In genomic region chr13:101068489-101068888, GRCm38 (mm10) we compare ENCODE assay signal across 9 mouse cellular contexts.
A peak's percentile ranks its signal among the peaks of the same experiment; 100 is the strongest.
DNase-seq lines count a peak whose midpoint lies in the region; ATAC-seq and TF ChIP-seq lines count a peak whose summit lies in the region.
"Had no signal": no experiment of that assay in that cellular context is flagged by ENCODE, and none has a peak within 500 bp of the region (broad histone marks: within the 10 kb centered on the region; RNA-seq: fewer than 3 reads in every experiment).

No protein-coding gene starts in this region.

- intact Hi-C loops in heart, adult 2 months (cut with DNase I), result no loop called here

- TF ChIP-seq EP300 in heart, adult 2 months (IDR thresholded peaks at IDR 0.05; ENCODE audit: insufficient read depth, low read depth, low read length), result no peak

- 54% methylated on average over 6 of the region's 6 CpGs for WGBS in heart, adult 2 months
- 65% methylated on average over 6 of the region's 6 CpGs for WGBS in lung, embryonic 14.5 days
- 56% methylated on average over 6 of the region's 6 CpGs for WGBS in hindbrain, embryonic 16.5 days

- no peak overlapping the region for H3K27ac ChIP-seq in heart, adult 2 months
- no peak overlapping the region for H3K27ac ChIP-seq in lung, embryonic 14.5 days (ENCODE audit: low read depth)
- no peak overlapping the region for H3K27ac ChIP-seq in hindbrain, embryonic 16.5 days (ENCODE audit: low read depth, low read length)
- H3K27ac ChIP-seq: liver, embryonic 13.5 days had no signal

- H3K79me2 ChIP-seq in heart, adult 2 months (replicated peaks; ENCODE audit: control insufficient read depth, insufficient read depth, low read length), result no peaks in the 10 kb centered on the region

- no peaks in the 10 kb centered on the region for H3K36me3 ChIP-seq in heart, adult 2 months (ENCODE audit: control insufficient read depth, insufficient read depth, low read length)
- no peaks in the 10 kb centered on the region for H3K36me3 ChIP-seq in lung, embryonic 14.5 days (ENCODE audit: insufficient read depth)
- no peaks in the 10 kb centered on the region for H3K36me3 ChIP-seq in hindbrain, embryonic 16.5 days (ENCODE audit: control insufficient read depth, insufficient read depth, low read length)
- H3K36me3 ChIP-seq: liver, embryonic 13.5 days had no signal

- H3K27me3 ChIP-seq in heart, adult 2 months (ENCODE audit: control insufficient read depth, insufficient read depth, low read length), result no peaks in the 10 kb centered on the region
- no peaks in the 10 kb centered on the region for H3K27me3 ChIP-seq in lung, embryonic 14.5 days (ENCODE audit: insufficient read depth, low read length)
- no peaks in the 10 kb centered on the region for H3K27me3 ChIP-seq in hindbrain, embryonic 16.5 days (replicated peaks; ENCODE audit: control insufficient read depth, insufficient read depth, low read length)
- H3K27me3 ChIP-seq: liver, embryonic 13.5 days had no signal

- no peak overlapping the region for H3K4me2 ChIP-seq in lung, embryonic 14.5 days
- H3K4me2 ChIP-seq in hindbrain, embryonic 16.5 days (ENCODE audit: low read length), result no peak overlapping the region
- H3K4me2 ChIP-seq: liver, embryonic 13.5 days had no signal

- H3K9ac ChIP-seq in heart, adult 2 months (ENCODE audit: low read depth, low read length), result no peak overlapping the region
- H3K9ac ChIP-seq in lung, embryonic 14.5 days, result no peak overlapping the region
- H3K9ac ChIP-seq in hindbrain, embryonic 16.5 days (ENCODE audit: low read depth, low read length), result no peak overlapping the region
- H3K9ac ChIP-seq: liver, embryonic 13.5 days had no signal

- no peak for TF ChIP-seq CTCF in heart, adult 2 months (IDR thresholded peaks at IDR 0.05)
- 0 out of 2 replicates have a peak, but pooled peaks have one; percentile 16 for TF ChIP-seq CTCF in lung, embryonic 14.5 days (IDR thresholded peaks at IDR 0.05; ENCODE audit: low read depth)

- H3K4me1 ChIP-seq in heart, adult 2 months (ENCODE audit: control insufficient read depth, insufficient read depth, low read length), result no peaks in the 10 kb centered on the region
- H3K4me1 ChIP-seq in lung, embryonic 14.5 days (ENCODE audit: insufficient read depth), result no peaks in the 10 kb centered on the region
- no peaks in the 10 kb centered on the region for H3K4me1 ChIP-seq in hindbrain, embryonic 16.5 days (ENCODE audit: control insufficient read depth, insufficient read depth, low read depth, low read length)
- H3K4me1 ChIP-seq: liver, embryonic 13.5 days had no signal

- ATAC-seq in lung, embryonic 14.5 days (ENCODE audit: insufficient read depth), result no peak; the same call in 1 of the 2 replicates
- ATAC-seq in hindbrain, embryonic 16.5 days, result peak; percentile 71; the same call in 1 of the 2 replicates

- H3K4me3 ChIP-seq in heart, adult 2 months, result no peak overlapping the region
- H3K4me3 ChIP-seq in lung, embryonic 14.5 days (ENCODE audit: low read depth, low read length), result no peak overlapping the region
- no peak overlapping the region for H3K4me3 ChIP-seq in hindbrain, embryonic 16.5 days (ENCODE audit: low read length)
- H3K4me3 ChIP-seq: liver, embryonic 13.5 days had no signal

- no peaks in the 10 kb centered on the region for H3K9me3 ChIP-seq in lung, embryonic 14.5 days (ENCODE audit: low read depth, low read length)
- H3K9me3 ChIP-seq in hindbrain, embryonic 16.5 days (ENCODE audit: control insufficient read depth, low read length), result no peaks in the 10 kb centered on the region
- H3K9me3 ChIP-seq: liver, embryonic 13.5 days had no signal

- no peak for TF ChIP-seq POLR2A in heart, adult 2 months (IDR thresholded peaks at IDR 0.05; ENCODE audit: insufficient read depth, low read depth, low read length)

- peak; percentile 27 for DNase-seq in heart, adult 11 months
- DNase-seq in heart, adult 2 months, result no peak
- peak; percentile 32 for DNase-seq in lung, embryonic 14.5 days
- DNase-seq in lung, postnatal 4 days, result no peak
- DNase-seq in cerebellum, postnatal 10 days, result peak; percentile 67 to 80
- no peak for DNase-seq in thymus, adult 18-20 months
- DNase-seq: liver, embryonic 13.5 days; thymus, adult 2 months had no signal

Comparison
In these comparisons a context has a peak if more than half of its experiments do, and no peak if none do; other contexts are left out.
1. DNase-seq: peak in heart, adult 11 months (single experiment), lung, embryonic 14.5 days (single experiment) and cerebellum, postnatal 10 days (2 of 2); none in heart, adult 2 months (0 of 2), lung, postnatal 4 days (0 of 2) and thymus, adult 18-20 months (0 of 2).